Mouse (Mus musculus): ENCODE results near the gene Gm26741.

Gene Gm26741

GRCm38 (mm10) chr10:52391208-52391607, 32.6 kb downstream of the Gm26741 start:
- DNase-seq, result no peak

GRCm38 (mm10) chr10:52396647-52397046, 38.1 kb downstream of the Gm26741 start:
- DNase-seq, result no peak

GRCm38 (mm10) chr10:52398715-52399114, 40.1 kb downstream of the Gm26741 start:
- no peak for DNase-seq

GRCm38 (mm10) chr10:52399722-52400121, 41.2 kb downstream of the Gm26741 start:
- DNase-seq, result no peak

- DNase-seq, result no peak
These were observed 46.6 kb downstream of the Gm26741 start for GRCm38 (mm10) chr10:52405160-52405559.

- no peak for DNase-seq
These were observed 49.0 kb downstream of the Gm26741 start for GRCm38 (mm10) chr10:52407526-52407925.
